Mouse (Mus musculus) urinary bladder, postnatal 14 days (tissue): Measurements from ENCODE around the gene Zc3hc1.
A peak's percentile ranks its signal among the peaks of the same experiment; 100 is the strongest.

Source experiments
- DNase-seq: peaks from one replicate; pipeline ENCODE4 v3.0.0; 2021; ENCODE audit warnings: low spot score

Gene Zc3hc1

DNA sequence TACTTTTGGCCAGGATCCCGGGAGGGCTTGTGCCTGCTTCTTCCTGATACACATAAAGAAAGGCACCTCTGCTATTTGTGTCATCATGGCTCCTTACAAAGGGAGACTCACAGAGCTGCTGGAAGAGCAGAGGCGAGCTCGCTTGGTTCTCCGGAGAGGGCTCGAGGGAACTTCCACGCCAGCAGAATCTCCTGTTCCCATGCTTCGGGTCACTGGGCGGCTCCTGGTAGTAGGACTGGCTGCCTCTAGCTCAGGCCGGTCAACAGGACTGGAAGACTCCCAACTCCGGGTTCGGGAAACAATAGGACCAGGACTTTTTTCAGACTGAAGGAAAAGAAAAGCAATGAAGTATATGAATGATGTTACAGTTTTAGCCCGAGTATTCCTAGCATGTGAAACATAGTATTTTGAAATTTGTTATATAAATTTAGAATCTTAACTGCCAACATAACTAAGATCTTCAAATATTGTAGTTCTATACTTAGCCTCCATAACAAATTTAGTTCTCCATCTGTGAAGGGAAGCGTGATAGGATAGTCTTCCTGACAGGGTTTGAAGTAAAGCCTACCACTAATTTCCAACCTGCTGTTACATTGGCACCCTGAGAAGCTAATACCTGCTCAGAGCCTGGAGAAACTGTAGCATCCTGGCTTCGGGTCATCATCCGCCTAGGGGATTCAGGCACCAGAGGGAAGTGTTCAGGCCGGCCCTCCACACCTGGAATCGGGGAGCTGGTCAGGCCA is 18.0 kb downstream of the Zc3hc1 start:
- DNase-seq = no peak

DNA sequence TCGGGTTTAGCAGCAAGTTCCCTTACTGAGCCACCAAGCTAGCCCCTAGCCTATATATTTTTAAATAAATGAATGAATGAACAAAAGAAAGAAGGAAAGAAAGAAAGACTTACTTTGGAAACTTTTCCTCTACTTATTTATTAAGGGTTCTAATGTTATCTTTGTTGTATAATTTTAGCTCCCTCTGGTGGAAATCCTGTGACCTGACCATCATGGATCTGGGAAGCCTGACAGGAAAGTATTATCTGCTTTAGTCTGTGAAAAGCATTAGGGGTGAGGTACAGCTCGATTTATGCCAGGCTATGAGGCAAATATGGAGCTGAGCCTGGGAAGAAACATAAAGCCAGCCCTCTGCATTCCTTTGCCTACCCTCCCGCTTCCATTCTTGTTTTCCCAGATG is 21.5 kb downstream of the Zc3hc1 start:
- DNase-seq = no peak

DNA sequence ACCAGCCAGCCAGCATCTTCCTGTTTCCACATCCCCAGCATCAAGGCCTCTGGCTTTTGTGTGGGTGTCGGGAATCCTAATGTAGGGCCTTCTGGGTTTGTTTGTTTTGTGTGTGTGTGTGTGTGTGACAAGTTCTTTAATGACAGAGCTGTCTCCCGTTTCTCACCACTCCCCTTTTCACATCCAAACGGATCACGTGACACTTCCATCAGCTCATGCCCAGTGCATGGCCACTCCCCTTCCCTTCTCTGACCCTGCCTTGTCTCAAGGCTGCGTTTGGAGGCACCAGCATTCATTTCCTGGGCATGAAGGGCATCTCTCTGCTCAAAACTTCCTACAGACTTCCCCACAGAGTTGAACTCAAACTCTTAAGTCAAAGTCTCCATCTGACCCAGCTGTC is 27.0 kb downstream of the Zc3hc1 start:
- no peak for DNase-seq

DNA sequence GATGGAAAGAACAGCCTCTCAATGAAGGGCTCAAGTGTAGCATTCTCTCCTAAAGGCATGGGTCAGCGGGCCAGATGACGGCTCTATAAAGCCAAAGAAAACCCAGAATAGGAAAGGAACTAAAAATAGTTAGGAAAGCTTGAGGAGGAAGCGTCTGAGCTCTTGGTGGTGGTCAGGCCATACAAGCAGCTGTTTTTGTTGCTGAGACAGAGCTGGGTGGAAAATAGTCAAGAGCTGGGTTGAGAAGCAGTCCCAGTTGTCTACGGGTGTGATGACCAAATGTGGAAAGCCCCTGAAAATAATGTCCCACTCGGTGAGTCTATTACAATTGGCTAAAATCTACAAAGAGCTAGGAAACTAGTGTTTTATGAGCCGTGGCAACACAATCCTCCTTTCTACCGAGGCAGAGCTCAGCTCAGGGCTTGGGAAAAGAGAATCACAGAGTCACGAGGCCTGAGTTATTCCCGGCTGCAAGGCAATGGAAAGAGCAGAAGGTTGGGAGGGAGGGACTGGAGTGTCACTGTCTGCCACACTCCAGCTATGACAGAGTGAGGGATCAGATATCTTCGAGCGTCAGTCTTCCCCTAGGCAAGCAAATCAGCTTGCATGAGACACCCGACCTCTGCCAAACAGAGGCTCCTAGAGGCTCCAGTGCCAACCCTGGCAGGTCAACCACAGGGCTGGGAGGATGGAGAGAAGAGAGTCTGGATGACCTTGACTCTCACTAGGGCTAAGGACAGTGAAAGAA is 30.9 kb downstream of the Zc3hc1 start:
- no peak for DNase-seq

DNA sequence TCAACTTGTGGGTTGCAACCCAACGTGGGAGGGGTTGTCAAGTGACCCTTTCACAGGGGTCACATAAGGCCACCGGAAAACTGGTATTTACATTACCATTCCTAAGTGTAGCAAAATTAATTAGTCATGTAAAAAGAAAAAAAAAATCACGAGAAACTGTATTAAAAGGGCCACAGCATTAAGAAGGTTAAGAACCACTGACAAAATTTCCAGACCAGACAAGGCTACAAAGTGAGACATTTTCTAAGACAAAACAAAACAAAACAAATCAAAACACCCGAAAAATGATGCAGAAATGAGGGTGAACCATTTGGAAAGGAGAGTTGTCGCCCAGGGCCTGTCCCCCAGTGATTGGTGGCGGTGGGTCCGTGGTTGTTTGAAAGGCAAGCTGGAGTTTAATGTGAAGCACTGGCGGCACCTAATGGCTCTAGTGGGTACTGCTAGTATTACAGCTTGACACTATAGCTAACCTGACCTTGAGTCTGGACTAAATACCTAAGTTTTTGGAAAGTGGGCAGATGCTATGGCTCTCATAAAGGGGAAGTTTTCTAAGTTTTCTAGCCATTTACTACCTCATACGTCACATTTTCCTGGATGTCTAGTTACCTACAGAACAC is 33.2 kb downstream of the Zc3hc1 start:
- DNase-seq = peak; percentile 75

DNA sequence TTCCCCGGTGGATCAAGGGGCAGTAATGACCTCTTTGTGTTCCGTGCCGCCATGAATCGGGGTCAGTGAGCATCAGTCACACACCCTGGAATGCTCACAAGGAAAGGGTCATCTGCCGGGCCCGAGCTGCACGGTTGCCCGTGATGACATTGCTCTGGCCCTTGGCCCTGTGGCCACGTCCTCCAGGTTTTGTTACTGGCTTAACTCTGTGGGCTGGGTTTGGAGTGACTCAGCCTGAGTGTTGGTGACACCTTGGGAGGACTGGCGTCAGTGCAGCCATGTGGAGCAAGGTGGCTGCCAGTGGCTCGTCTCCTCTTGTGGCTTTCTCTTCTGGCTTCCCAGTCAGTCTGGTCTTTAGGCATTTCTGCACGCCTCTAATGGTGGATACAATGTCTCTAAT is 34.1 kb downstream of the Zc3hc1 start:
- peak; percentile 43 for DNase-seq

DNA sequence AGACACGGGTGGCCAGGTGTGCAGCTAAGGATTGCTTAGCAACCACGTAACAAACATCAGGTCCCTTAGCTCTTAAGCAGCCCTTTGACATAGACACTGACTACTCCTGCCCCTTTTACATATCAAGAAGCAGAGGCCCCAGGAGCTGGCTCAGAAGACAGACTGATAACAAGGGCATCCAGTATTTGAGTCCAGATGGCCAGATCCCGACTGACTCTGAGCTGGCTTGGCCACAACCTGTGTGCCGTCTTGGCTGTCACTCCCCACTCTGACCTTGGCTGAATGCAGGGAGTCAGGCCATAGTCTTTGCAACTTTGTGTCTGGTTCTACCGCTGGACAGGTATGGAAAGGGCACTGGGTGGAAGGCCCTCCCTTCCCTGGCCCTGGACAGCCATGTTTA is 34.7 kb downstream of the Zc3hc1 start:
- DNase-seq = no peak

DNA sequence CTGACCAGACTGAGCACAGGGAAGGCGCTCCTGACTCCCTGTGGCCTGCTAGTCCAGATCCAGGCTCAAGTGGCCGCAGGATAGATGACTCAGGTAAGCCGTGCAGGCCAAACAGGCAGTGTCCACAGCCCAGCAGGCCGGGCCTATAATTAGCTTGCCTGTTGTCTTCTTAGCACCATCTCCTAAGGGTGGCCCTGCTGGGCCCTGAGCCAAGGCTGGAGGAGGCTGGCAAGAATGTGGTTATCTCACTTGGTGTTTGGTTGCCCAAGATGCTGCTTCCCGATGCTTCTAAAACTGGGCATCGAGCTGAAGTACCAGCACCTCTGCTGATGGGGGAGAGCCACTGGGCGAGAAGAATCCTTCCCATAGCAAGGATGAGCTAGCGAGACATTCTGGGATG is 35.1 kb downstream of the Zc3hc1 start:
- peak; percentile 29 for DNase-seq

DNA sequence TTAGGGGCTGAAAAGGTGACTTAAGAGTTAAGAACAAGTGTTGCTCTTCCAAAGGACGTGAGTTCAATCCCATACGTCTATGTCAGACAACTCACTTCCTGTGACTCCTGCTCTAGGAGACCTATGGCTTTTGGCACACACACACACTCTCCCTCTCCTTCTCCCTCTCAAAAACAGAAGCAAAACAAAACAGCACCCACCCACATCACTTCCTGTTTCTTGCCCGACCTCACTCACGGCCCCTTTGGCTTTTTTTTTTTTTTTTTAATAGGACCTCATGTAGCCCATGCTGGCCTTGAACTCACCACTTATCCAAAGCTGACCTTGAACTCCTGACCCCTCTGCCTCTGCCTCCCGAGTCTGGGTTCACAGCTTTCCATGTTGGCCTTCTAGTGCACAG is 36.1 kb downstream of the Zc3hc1 start:
- no peak for DNase-seq

DNA sequence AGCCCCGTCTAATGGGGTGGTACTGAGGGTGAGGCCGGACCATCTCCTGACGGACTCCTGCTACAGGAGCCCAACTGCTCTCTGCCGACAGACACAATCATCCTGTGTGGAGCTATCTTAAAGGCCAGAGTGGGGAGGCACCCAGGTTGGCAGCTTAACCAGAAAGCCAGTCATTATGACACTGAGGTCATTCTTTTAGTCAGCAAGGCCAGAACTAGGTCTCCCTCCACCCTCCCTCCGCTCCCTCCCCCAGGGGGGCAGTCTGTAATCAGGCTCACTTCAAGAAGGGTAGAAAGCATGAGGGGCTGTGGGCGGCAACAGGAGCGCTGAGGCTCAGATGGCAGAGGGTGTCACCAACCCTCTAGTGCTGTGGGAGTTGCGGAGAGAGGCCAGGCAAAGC is 37.2 kb downstream of the Zc3hc1 start:
- DNase-seq = no peak

DNA sequence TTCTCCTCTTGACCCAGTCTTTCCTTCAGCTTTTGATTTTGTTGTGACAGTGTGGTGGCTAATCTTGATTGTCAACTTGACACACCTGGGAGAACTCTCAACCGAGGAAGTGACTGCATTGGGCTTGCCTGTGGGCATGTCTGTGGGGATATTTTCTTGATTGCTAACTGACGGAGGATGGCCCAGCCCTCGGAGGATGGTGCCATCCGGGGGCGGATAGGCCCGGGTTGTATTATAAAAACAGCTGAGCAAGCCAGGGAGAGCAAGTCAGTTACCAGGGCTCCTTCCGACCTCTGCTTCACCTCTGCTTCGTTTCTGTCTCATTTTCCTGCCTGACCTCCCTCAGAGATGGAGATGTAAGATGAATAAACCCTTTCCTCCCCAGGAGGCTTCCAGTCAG is 38.1 kb downstream of the Zc3hc1 start:
- no peak for DNase-seq

DNA sequence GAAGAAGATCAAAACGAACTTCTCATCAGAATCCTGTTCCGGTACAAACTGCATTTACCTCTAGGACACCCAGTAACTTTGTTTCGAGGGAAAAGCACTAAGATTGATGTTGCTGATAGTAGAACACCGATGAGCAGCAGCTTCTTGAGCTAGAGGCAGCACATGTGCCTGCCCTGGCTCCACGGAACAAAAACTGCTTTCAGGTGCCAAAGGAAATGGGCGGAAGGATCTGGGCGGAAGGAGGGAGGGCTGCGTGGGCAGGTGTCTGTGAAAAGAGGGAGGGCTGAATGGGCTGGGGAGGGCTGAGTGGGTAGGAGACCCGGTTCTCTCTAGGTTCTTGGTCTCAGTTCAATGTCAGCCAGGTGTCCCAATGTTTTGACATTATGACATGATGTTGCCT is 39.5 kb downstream of the Zc3hc1 start:
- DNase-seq = no peak

DNA sequence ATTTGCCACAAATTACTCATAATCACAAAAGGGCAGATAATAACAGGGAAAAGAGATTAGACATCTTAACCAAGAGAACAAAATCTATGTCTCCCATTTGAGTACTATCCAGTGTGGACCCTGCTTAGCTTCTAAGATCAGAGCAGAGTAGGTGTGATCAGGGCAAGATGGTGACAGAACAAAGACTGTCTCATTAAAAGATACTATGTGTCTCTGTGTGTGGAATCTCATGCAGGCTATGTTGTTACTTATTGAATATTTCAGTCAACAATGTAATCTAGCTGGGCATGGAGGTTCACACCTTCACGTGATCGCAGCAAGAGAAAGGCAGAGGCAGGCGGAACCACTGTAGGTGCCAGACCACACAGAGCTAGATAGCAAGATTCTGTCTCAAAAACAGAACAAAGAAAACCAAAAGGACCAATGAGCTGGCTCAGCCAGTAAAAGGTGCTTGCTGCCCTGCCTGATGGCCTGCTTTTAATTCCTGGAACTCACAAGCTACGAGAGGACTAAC is 43.5 kb downstream of the Zc3hc1 start:
- no peak for DNase-seq

DNA sequence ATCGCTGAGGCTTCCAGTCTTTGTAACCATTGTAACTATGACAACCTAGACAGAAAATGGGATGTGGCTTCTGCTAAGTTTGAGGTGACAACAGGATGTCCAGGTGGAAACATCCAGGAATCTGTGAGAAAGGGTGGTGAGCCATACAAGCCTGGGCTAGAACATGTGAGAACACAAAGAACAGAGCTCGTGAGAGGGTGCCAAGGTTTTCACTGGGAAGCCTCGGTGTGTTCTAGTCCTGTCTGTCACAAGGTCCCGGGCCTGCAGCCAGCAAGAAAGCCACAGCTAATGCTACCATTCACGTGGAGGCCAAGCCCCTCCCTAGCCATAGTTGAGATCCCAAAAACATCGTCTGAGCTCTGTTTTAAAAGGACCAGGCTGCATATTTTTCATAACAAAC is 44.1 kb downstream of the Zc3hc1 start:
- DNase-seq = peak; percentile 51

DNA sequence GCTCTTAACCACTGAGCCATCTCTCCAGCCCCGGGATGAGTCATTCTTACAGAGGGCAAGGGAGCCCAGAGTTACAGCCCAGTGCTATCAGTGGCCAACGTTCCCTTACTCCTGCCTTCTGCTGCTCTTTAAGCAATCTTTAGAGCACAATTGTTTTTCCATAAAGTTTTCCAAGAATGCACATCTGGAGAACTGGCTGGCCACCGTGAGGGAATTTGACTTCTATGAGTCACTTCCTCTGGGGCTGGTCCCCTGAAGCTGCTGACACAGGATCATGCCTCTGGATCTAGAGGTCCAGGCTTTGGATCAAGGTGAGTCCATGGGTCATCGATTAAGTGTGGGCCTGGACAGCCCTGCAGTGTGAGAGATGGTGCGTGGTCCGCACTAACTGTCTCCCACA is 46.8 kb downstream of the Zc3hc1 start:
- DNase-seq = no peak

DNA sequence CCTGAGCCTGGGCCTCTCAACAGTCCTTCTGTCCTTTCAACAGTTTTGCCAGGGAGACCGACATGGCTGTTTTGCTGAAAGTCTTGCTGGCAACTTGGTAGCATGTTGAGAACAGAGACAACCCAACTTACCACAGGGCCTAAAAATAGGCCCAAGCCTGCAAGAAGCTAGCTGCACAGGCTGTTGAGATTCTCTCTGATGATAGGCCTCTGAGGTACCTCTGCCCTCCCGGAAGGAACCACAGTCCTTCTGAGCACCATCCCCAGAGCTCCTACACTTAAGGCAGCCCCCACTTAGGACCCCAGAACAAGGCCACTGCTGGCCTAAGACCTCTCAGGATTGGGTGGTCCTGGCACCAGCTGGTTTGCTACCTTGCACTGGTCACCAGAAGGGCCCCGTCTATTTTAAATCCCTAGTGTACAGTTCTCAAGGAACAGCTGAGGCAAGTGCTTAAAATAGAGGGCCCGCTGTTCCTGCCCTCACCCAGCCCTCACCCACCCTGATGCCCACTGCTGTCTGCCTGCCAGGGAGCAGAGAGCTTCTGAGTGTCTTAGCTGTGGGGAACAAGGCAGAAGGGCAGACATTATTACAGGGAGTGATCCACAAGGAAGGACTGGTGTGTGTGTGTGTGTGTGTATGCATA is 50.5 kb downstream of the Zc3hc1 start:
- no peak for DNase-seq

DNA sequence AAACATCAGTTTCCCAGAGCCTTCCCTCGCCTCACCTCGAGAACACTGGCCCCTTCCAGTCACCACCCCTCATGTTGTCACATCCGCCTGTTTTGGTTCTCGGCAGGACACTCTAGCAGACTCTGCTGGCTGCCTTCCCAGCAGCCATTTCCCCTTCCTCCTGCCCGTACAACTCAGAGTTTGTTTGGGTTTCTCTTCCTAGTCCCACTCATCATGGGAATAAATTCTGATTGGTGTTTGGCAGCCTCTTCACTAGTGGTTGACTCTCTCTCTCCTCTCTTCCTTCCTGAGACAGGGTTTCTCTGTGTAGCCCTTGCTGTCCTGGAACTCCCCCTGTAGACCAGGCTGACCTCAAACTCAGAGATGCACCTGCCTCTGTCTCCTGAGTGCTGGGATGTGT is 53.9 kb downstream of the Zc3hc1 start:
- DNase-seq = peak; percentile 50

DNA sequence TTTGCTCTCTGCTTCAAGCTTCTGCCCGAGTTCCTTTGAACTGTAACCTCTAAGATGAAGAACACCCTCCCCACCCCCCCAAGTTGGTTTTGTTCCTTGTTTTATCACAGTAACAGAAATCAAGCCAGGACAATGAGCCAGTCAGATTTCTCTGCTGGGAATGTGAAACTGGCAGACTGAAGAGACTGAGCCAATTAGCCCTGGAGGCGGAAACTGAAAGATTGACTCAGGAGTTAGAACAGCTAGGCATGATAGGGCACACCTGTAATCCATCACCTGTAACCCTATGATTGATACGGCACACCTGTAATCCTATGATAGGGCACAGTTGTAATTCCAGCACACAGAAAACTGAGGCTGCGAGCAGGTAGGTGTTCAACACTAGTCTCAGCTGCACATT is 58.6 kb downstream of the Zc3hc1 start:
- DNase-seq = no peak

DNA sequence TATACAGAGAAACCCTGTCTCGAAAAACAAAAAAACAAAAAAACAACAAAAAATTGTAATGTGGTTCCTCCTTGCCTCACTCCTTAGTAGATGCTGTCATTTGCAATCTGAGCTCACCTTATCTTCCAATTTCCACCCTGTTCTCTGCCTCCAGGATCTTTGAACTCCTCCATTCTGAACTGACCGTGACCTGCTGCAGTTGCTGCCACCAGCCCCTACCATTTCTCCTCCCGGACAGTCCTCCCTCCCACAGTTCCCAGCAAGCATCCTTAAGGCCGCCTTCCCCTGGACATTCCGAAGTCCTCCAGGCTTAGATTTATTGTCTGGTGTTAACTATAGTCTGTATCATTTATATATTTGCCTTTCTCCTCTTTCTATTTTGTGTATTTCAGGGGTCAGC is 60.1 kb downstream of the Zc3hc1 start:
- DNase-seq = no peak

DNA sequence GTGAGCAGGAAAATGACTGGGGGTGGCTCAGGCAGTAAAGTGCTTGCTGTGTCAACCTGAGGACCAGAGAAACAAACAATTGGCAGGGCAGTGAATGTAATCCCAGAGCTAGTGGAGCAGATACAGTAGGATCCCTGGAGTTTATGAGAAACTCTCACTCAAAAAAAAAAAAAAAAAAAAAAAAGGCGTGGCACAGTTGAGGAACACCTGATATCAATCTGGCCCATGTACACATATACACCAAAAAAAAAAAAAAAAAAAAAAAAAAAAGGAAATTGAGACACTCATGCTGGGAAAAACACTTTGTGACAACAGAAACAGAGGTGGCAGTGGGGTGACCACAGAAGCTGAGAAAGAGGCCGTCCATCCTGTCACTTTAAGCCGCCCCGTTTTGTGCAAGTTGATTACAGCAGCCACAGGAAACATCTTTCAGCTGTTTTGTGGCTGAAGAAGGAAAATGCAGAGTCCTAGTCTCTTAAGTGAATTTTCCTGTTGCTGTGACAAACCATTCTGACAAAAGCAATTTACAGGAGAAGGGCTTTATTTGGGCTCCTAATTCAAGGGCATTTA is 64.8 kb downstream of the Zc3hc1 start:
- DNase-seq = no peak

DNA sequence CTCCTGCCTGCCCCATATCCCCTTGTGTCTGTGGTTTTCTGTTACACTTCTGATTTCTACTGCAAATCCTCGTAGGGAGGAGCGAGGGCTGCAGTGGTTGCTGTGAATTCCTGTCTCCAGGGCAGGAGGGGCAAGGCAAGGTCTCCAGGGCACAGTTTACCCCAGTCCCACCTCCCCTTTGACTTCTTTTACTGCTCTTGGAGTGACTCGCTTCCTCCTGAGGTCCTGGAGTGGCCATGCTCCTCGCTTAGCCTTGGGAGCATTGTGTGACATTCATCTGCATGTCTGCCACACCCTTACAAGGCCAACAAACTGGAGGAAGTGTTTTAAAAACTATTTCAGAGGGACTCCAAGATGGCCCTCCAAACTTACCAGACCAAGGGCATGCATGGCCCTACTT is 69.8 kb downstream of the Zc3hc1 start:
- no peak for DNase-seq

DNA sequence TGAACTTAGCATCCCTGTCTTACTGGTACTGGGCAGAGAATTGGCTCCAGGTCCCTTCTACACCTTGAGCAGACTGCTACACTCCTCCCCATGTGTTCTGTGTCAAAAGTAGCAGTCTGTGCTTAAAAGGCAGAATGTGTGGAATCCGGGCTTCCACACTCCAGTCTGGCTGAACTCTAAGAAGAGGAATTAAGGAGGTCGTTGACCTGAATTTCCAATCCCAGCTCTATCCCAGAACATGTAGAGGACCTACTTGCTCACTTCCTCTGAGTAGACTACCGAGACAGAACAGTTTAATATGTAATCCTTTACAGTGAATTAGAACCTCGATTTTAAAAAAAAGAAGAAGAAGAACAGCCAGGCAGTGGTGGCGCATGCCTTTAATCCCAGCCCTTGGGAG is 71.6 kb downstream of the Zc3hc1 start:
- DNase-seq = no peak
